Mouse (Mus musculus) intestine, embryonic 16.5 days (tissue): Measurements from ENCODE around the gene Olfr798. TPM values are rescaled to one million over a fixed set of nuclear protein-coding genes. Genes with fewer than 3 reads are reported as not detected.

Source experiments
- ATAC-seq: fragments of 200-750 bp; cut with Nextera tagmentation; 2 replicates; pipeline ENCODE4 v1.8.0; 2017; ENCODE audit warnings: moderate TSS enrichment, moderate library complexity
- H3K27ac ChIP-seq: fragments of 300-500 bp; sonication (generic); 2 replicates; pipeline ENCODE4 v1.5.1; 2014; ENCODE audit warnings: mild to moderate bottlenecking, low read length
- H3K27me3 ChIP-seq: fragments of 300-500 bp; sonication (generic); replicated peaks from 2 replicates; pipeline ENCODE4 v1.6.1; 2014; ENCODE audit warnings: low read length, control low read depth, mixed read lengths; ENCODE audit not compliant: control insufficient read depth, insufficient read depth
- H3K36me3 ChIP-seq: fragments of 300-500 bp; sonication (generic); 2 replicates; pipeline ENCODE4 v1.6.1; 2014; ENCODE audit warnings: low read length, control low read depth; ENCODE audit not compliant: control insufficient read depth, insufficient read depth
- H3K4me1 ChIP-seq: fragments of 300-500 bp; sonication (generic); 2 replicates; pipeline ENCODE4 v1.6.1; 2014; ENCODE audit warnings: low read length, control low read depth, mixed read lengths; ENCODE audit not compliant: control insufficient read depth, insufficient read depth
- H3K4me2 ChIP-seq: fragments of 300-500 bp; sonication (generic); 2 replicates; pipeline ENCODE4 v1.6.1; 2014; ENCODE audit warnings: low read depth, low read length, control low read depth
- H3K4me3 ChIP-seq: fragments of 300-500 bp; sonication (generic); 2 replicates; pipeline ENCODE4 v1.5.1; 2014; ENCODE audit warnings: mild to moderate bottlenecking, low read length
- H3K9ac ChIP-seq: fragments of 300-500 bp; sonication (generic); 2 replicates; pipeline ENCODE4 v1.6.1; 2014; ENCODE audit warnings: low read depth, low read length
- H3K9me3 ChIP-seq: fragments of 300-500 bp; sonication (generic); 2 replicates; pipeline ENCODE4 v1.6.1; 2016; ENCODE audit warnings: low read length, control low read depth; ENCODE audit not compliant: control insufficient read depth
- WGBS: fragments of 180-500 bp; shearing (Covaris S2); extraction: QIAGEN DNeasy Blood & Tissue Kit; methylation state at CpG from one replicate; pipeline ENCODE4 v1.1.7; 2014; 5-methylcytosine and 5-hydroxymethylcytosine counted together
- polyA plus RNA-seq: library from polyadenylated mRNA; unstranded; fragments of >200 nt; fragmentation: Nextera tagmentation; extraction: Ambion mirVana; gene quantifications from 2 replicates; pipeline ENCODE4 v1.2.1, GENCODE M21; 2015

Gene Olfr798
- polyA plus RNA-seq: not detected in 2 replicates

- H3K4me2 ChIP-seq: no peak within 1 kb of the TSS
- no peak within 1 kb of the TSS for H3K4me3 ChIP-seq
- 84% methylated on average over 1 of the region's 1 CpGs for WGBS
- no peaks in the 10 kb centered on the region for H3K9me3 ChIP-seq
- no peaks in the 10 kb centered on the region for H3K36me3 ChIP-seq
- ATAC-seq: no peak
- no peaks in the 10 kb centered on the region for H3K4me1 ChIP-seq
- no peaks in the 10 kb centered on the region for H3K27me3 ChIP-seq
- H3K27ac ChIP-seq: no peak within 1 kb of the TSS
- H3K9ac ChIP-seq: no peak within 1 kb of the TSS
Measured at GRCm38 (mm10) chr10:129627834-129628233, at the start of gene Olfr798. Gene Olfr798, minus strand, starts transcription at chr10:129627934.

- H3K9me3 ChIP-seq: no peaks in the 10 kb centered on the region
- WGBS: 52% methylated on average over 1 of the region's 1 CpGs
- no peak within 1 kb of the TSS for H3K27ac ChIP-seq
- H3K4me3 ChIP-seq: no peak within 1 kb of the TSS
- no peaks in the 10 kb centered on the region for H3K4me1 ChIP-seq
- no peaks in the 10 kb centered on the region for H3K27me3 ChIP-seq
- no peak for ATAC-seq
- no peaks in the 10 kb centered on the region for H3K36me3 ChIP-seq
- H3K9ac ChIP-seq: no peak within 1 kb of the TSS
- H3K4me2 ChIP-seq: no peak within 1 kb of the TSS
Measured at GRCm38 (mm10) chr10:129673765-129674164, 46.0 kb upstream of the Olfr798 start, which contains the start of gene Olfr801. Gene Olfr801, minus strand, starts transcription at chr10:129673865.

- Histone ChIP-seq H3K27me3 (no peaks in the 10 kb centered on the region), H3K9me3 (no peaks in the 10 kb centered on the region), H3K4me1 (no peaks in the 10 kb centered on the region), H3K36me3 (no peaks in the 10 kb centered on the region), H3K27ac (no peak within 1 kb of the TSS), H3K4me3 (no peak within 1 kb of the TSS), H3K9ac (no peak within 1 kb of the TSS), H3K4me2 (no peak within 1 kb of the TSS)
- no peak for ATAC-seq
Measured at GRCm38 (mm10) chr10:129657394-129657793, 29.7 kb upstream of the Olfr798 start, which contains the start of gene Olfr800. Gene Olfr800, plus strand, starts transcription at chr10:129657694.

- ATAC-seq: no peak
- H3K9ac ChIP-seq: no peak overlapping the region
- H3K4me2 ChIP-seq: no peak overlapping the region
- H3K36me3 ChIP-seq: no peaks in the 10 kb centered on the region
- H3K9me3 ChIP-seq: no peaks in the 10 kb centered on the region
- no peak overlapping the region for H3K27ac ChIP-seq
- H3K4me1 ChIP-seq: no peaks in the 10 kb centered on the region
- H3K4me3 ChIP-seq: no peak overlapping the region
- no peaks in the 10 kb centered on the region for H3K27me3 ChIP-seq
- WGBS: 77% methylated on average over 1 of the region's 1 CpGs
Measured at GRCm38 (mm10) chr10:129651763-129652162, 24.0 kb upstream of the Olfr798 start.

GRCm38 (mm10) chr10:129637184-129637583, 9.4 kb upstream of the Olfr798 start, which contains the start of gene Olfr799:
Gene Olfr799, plus strand, starts transcription at chr10:129637484.
- ATAC-seq: no peak
- Histone ChIP-seq H3K4me3 (no peak within 1 kb of the TSS), H3K36me3 (no peaks in the 10 kb centered on the region), H3K27me3 (no peaks in the 10 kb centered on the region), H3K9ac (no peak within 1 kb of the TSS), H3K9me3 (no peaks in the 10 kb centered on the region), H3K27ac (no peak within 1 kb of the TSS), H3K4me2 (no peak within 1 kb of the TSS), H3K4me1 (no peaks in the 10 kb centered on the region)
- 24% methylated on average over 1 of the region's 1 CpGs for WGBS

- Histone ChIP-seq H3K4me1 (no peaks in the 10 kb centered on the region), H3K27ac (no peak overlapping the region), H3K36me3 (no peaks in the 10 kb centered on the region), H3K9me3 (no peaks in the 10 kb centered on the region), H3K9ac (no peak overlapping the region), H3K27me3 (no peaks in the 10 kb centered on the region), H3K4me2 (no peak overlapping the region), H3K4me3 (no peak overlapping the region)
- ATAC-seq: no peak
Measured at GRCm38 (mm10) chr10:129623251-129623650, 4.5 kb downstream of the Olfr798 start.

- H3K9me3 ChIP-seq: no peaks in the 10 kb centered on the region
- WGBS: 24% methylated on average over 1 of the region's 1 CpGs
- H3K27ac ChIP-seq: no peak overlapping the region
- no peaks in the 10 kb centered on the region for H3K36me3 ChIP-seq
- no peaks in the 10 kb centered on the region for H3K27me3 ChIP-seq
- H3K4me2 ChIP-seq: no peak overlapping the region
- ATAC-seq: no peak
- H3K9ac ChIP-seq: no peak overlapping the region
- H3K4me3 ChIP-seq: no peak overlapping the region
- no peaks in the 10 kb centered on the region for H3K4me1 ChIP-seq
Measured at GRCm38 (mm10) chr10:129621724-129622123, 6.0 kb downstream of the Olfr798 start.

GRCm38 (mm10) chr10:129612470-129612869, 15.3 kb downstream of the Olfr798 start, which contains the start of gene Olfr796:
Gene Olfr796, minus strand, starts transcription at chr10:129612570.
- no peaks in the 10 kb centered on the region for H3K27me3 ChIP-seq
- no peak within 1 kb of the TSS for H3K27ac ChIP-seq
- ATAC-seq: no peak
- H3K4me2 ChIP-seq: no peak within 1 kb of the TSS
- H3K4me1 ChIP-seq: no peaks in the 10 kb centered on the region
- H3K36me3 ChIP-seq: no peaks in the 10 kb centered on the region
- H3K9ac ChIP-seq: no peak within 1 kb of the TSS
- H3K4me3 ChIP-seq: no peak within 1 kb of the TSS
- no peaks in the 10 kb centered on the region for H3K9me3 ChIP-seq
- WGBS: 96% methylated on average over 1 of the region's 1 CpGs

- Histone ChIP-seq H3K27ac (no peak overlapping the region), H3K4me3 (no peak overlapping the region), H3K9me3 (no peaks in the 10 kb centered on the region), H3K9ac (no peak overlapping the region), H3K36me3 (no peaks in the 10 kb centered on the region), H3K4me2 (no peak overlapping the region), H3K4me1 (no peaks in the 10 kb centered on the region), H3K27me3 (no peaks in the 10 kb centered on the region)
- no peak for ATAC-seq
- WGBS: 80% methylated on average over 1 of the region's 1 CpGs
Measured at GRCm38 (mm10) chr10:129577066-129577465, 50.7 kb downstream of the Olfr798 start.
